Mouse (Mus musculus) olfactory bulb, adult 2 months (tissue): Measurements from ENCODE around the gene Ttc39b. TPM values are rescaled to one million over a fixed set of nuclear protein-coding genes. Genes with fewer than 3 reads are reported as not detected.

ENCODE experiments used
- H3K27ac ChIP-seq: fragments of 200-500 bp; 2 replicates; pipeline ENCODE4 v1.5.1; 2012; ENCODE audit warnings: low read depth, low read length; ENCODE audit not compliant: insufficient read depth
- H3K4me1 ChIP-seq: fragments of 200-500 bp; 2 replicates; pipeline ENCODE4 v1.6.1; 2012; ENCODE audit warnings: low read length; ENCODE audit not compliant: control insufficient read depth, insufficient read depth
- H3K4me3 ChIP-seq: fragments of 200-500 bp; 2 replicates; pipeline ENCODE4 v1.5.1; 2012; ENCODE audit warnings: mild to moderate bottlenecking, low read depth, low read length, moderate library complexity; ENCODE audit not compliant: insufficient read depth
- CTCF ChIP-seq: fragments of 200-500 bp; IDR thresholded peaks from 2 replicates; pipeline ENCODE4 v1.5.1; 2012; ENCODE audit warnings: low read depth, mild to moderate bottlenecking, low read length, moderate library complexity; ENCODE audit not compliant: insufficient read depth
- POLR2A ChIP-seq: fragments of 200-500 bp; IDR thresholded peaks from 2 replicates; pipeline ENCODE4 v1.6.1; 2012; ENCODE audit warnings: mild to moderate bottlenecking, low read depth, low read length, moderate library complexity; ENCODE audit not compliant: insufficient read depth
- WGBS: fragments of 180-500 bp; shearing (Covaris S2); methylation state at CpG from one replicate; pipeline ENCODE4 v1.1.7; 2018; 5-methylcytosine and 5-hydroxymethylcytosine counted together
- polyA plus RNA-seq: library from polyadenylated mRNA; stranded (reverse); fragments of >200 nt; gene quantifications from 2 replicates; pipeline ENCODE4 v1.2.4, GENCODE M21; 2012; ENCODE audit warnings: low replicate concordance; ENCODE audit not compliant: missing spikeins, insufficient read depth, insufficient read length

Ttc39b gene
- polyA plus RNA-seq, 1 experiment, result not detected

DNA sequence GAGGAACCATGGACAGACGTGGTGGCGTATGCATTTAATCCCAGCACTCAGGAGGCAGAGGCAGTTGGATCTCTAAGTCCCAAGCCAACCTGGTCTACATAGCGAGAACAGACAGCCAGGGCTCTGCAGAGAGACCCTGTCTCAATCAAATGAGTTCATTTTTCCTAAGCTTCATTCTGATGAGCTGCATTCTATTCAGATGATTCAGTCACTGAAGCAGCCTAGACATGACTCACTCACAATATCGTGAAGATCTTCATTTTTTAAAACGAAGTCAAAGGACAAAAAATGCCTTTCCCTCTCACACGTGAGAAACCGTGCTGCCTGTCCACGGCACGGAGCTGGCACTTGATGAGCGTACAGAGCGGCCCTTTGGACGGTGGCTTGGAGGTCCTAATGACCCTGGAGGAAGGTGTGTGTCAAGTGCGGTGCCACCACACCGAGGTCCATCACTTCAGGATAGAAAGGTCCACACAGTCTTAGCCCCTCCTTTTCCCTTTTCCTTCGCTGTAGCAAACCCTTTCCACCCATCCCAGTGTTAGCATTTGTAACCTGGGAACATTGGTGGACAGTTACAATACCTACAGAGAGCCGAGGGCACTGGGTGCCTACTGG lies 21.8 kb downstream of the Ttc39b start:
- H3K4me1 ChIP-seq, result 0 out of 2 replicates have a peak, but pooled peaks cover 8% of the 10 kb centered on the region
- WGBS, result 94% methylated on average over 16 of the region's 16 CpGs

DNA sequence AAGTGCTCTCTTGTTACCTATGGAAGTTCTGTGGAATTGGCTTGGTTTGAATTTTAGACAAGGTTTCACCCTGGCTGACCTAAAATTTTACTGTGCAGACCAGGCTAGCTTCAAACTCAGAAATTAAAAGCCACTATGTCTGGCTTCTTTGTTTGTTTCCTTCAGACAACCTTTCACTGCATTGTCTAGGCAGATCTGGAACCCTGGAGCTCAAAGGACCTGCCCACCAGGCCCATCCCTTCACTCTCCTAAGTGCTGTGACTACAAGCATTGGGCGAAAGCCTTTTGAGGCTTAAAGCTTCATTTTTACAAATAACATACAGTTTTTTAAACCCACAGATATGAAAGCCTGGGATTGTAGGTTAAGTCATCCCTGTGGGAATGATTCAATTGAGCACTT lies 22.3 kb downstream of the Ttc39b start:
- TF ChIP-seq POLR2A (no peak), CTCF (no peak)
- Histone ChIP-seq H3K4me3 (no peak overlapping the region), H3K4me1 (0 out of 2 replicates have a peak, but pooled peaks cover 8% of the 10 kb centered on the region), H3K27ac (no peak overlapping the region)
- WGBS, result 94% methylated on average over 1 of the region's 1 CpGs

More for the DNA sequence above, 21.8 kb downstream of the Ttc39b start:
- TF ChIP-seq POLR2A, result no peak
- no peak for TF ChIP-seq CTCF
- Histone ChIP-seq H3K27ac (no peak overlapping the region), H3K4me3 (no peak overlapping the region)

DNA sequence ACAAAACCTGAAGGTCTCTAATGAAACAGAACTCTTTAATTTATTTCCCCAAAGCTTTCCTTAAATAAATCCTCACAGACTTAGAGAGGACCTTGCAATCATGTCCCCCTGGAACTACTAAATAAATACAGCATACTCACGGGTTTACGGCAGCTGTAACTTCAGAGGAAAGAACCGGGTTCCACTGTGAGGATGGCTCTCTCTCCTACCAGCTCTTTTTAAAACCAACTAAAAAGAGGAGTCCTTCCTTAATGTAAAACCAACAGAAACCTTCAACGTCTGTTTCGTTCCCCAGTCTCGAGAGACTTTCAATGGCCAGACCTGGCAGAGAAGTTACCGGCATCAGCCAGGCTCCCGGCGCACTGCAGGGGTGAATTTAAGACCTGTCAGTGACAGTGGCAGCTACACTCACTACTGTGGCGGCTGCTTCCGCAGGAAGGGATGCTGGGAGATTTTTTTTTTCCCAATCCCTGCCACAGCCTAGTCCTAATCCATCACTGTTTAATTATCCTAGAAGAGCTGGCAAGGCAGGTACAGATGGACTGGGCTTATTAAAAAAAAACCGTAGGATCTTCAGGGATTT lies 39.2 kb downstream of the Ttc39b start:
- H3K27ac ChIP-seq, result peak overlapping the region; percentile 86
- TF ChIP-seq CTCF (no peak), POLR2A (no peak)
- peaks cover 12% of the 10 kb centered on the region for H3K4me1 ChIP-seq
- 1% methylated on average over 12 of the region's 12 CpGs for WGBS
- peak overlapping the region; percentile 58 for H3K4me3 ChIP-seq

DNA sequence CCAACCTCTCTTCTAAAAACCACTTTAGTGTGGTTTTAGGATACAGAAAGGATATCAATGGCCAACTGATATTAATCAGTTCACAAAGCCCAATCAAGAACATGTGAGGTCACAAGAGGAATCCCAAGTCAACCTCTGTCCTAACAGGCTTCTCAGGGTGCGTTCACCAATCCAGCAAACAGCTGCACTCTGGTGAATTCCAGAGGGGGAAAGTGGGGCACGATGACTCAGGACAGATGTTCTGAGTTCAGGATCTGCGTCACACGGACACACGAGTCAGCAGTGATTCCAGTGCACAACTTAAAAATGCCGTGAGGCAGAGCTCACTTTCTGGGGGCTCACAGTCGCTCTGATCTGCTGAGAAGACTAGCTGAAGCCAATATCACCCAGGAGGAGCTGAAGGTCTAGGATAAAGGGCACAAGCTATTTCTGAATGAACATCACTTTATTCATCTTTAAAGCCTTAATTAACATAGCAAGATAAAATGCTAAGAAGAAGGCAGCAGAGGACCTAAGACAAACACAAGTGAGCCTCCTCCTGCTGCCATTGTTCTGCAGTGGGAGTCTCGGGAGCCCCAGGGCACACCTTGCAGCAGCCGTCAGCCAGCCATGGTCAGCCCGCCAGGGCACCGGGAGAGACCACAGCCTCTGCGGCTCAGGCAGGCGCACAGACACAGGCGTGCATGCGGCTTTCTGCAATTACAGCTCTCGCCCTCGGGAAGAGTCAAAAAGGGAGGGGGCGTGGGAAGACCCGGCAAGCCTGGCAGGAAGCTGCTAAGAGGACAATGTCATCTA lies 39.9 kb downstream of the Ttc39b start:
- H3K4me3 ChIP-seq, result peak overlapping the region; percentile 58
- peak overlapping the region; percentile 86 for H3K27ac ChIP-seq
- TF ChIP-seq CTCF (no peak), POLR2A (no peak)
- 8% methylated on average over 19 of the region's 19 CpGs for WGBS
- peaks cover 18% of the 10 kb centered on the region for H3K4me1 ChIP-seq

DNA sequence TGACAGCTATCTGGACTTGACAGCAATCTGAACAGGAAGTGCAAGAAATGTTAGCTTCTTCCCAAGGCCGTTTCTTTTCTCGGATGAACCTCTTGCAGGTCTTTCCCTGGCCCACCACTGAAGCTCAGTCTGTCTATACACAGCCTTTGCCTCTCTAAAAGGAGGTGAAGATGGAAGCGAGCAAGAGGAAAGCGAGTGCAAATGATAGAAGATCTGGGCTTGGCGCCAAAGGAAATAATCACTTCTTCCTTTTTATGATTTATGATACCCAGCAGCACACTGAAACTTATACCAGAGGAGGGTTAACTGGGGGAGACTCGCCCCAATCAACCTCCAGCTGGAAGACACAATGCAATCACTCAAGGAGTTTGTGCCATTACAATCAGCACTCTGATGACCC lies 41.6 kb downstream of the Ttc39b start:
- H3K4me3 ChIP-seq, result no peak overlapping the region
- TF ChIP-seq CTCF (no peak), POLR2A (no peak)
- H3K27ac ChIP-seq, result no peak overlapping the region
- 85% methylated on average over 6 of the region's 6 CpGs for WGBS
- H3K4me1 ChIP-seq, result peaks cover 25% of the 10 kb centered on the region

DNA sequence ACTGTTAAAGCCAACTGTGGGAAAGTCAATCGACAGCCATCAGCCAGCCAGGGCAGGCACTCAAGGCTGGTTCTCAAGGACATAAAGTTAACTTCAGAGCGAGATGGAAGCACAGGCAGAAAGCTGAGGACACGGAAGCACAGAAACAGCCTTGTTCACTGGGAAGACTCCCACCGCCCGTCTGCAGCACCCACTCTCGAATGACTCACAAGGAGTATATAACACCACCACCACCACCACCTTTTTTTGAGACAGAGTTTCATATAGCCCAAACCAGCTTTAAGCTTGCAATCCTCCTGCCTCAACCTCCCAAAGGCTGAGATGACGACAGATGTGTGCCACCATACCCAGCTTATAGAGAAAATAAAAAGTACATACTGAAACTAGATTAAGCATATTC lies 44.8 kb downstream of the Ttc39b start:
- H3K27ac ChIP-seq, result no peak overlapping the region
- H3K4me3 ChIP-seq, result no peak overlapping the region
- 44% methylated on average over 7 of the region's 7 CpGs for WGBS
- no peak for TF ChIP-seq CTCF
- no peak for TF ChIP-seq POLR2A
- H3K4me1 ChIP-seq, result peaks cover 25% of the 10 kb centered on the region

DNA sequence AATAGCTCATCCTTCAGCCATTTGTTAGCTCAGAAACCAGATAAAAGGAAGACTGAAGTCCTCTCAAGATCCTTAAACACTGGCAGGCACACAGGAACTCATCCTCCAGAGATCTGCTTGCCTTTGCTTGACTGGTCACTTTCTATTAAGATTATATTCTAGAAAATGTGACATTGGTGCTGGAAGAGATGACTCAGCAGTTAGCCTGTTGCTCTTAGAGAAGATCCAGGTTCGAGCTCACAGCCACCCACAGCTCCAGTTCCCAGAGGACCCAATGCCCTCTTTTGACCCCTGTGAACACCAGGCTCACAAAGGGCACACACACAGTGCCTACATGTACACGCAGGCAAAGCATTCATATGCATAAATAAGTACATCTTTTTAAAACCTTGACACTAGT lies 49.8 kb downstream of the Ttc39b start:
- H3K4me3 ChIP-seq, result no peak overlapping the region
- no peak overlapping the region for H3K27ac ChIP-seq
- TF ChIP-seq CTCF (no peak), POLR2A (no peak)
- peaks cover 14% of the 10 kb centered on the region for H3K4me1 ChIP-seq
- WGBS, result 66% methylated on average over 2 of the region's 2 CpGs

DNA sequence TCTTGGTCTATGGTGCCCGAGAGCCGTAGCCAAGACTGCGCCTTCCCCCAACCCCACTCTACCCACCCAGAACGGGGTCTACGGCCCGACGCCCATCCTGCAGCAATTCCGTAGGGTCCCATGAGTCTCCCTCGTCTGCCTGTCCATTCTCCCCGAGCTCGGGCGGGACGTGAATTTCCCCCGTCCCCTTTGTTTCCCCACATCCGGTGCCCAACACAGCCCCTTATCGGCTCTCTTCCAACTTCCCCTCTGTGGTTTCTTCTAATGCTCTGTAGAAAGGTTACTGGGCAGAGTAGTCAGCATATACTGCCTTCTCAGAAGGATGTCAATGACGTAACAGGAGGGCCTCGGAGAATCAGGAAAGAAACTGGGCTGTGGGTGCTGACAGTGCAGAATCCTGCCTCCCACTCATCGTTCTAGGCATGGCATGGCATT lies 50.4 kb downstream of the Ttc39b start:
- no peak overlapping the region for H3K4me3 ChIP-seq
- H3K4me1 ChIP-seq, result peaks cover 10% of the 10 kb centered on the region
- 89% methylated on average over 19 of the region's 19 CpGs for WGBS
- H3K27ac ChIP-seq, result no peak overlapping the region
- TF ChIP-seq POLR2A (no peak), CTCF (no peak)
